Mouse (Mus musculus) embryo, embryonic 9.5 days (tissue): ENCODE results near the gene Eif2ak3.

Source experiments
- DNase-seq: peaks from one replicate; pipeline ENCODE4 v3.0.0-alpha.2; 2017; ENCODE audit errors: extremely low spot score

Gene Eif2ak3

DNA sequence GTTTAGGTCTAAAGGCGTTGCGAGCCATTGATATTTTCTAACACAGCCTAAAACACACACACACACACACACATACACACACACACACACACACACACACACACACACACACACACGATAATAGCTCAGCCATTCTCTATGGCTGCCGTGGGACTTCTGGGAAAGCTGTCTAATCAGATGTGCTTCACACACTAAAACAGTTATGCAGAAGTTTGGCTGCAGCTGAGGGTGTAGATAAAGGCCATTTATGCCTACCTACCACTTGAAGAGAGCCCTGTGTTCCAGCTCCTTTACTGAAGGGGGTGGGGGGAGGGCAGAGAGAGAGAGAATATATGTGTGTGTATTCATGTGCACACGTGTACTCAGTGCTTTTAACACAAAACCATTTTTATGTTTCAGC is 59.4 kb downstream of the Eif2ak3 start:
- no peak for DNase-seq

DNA sequence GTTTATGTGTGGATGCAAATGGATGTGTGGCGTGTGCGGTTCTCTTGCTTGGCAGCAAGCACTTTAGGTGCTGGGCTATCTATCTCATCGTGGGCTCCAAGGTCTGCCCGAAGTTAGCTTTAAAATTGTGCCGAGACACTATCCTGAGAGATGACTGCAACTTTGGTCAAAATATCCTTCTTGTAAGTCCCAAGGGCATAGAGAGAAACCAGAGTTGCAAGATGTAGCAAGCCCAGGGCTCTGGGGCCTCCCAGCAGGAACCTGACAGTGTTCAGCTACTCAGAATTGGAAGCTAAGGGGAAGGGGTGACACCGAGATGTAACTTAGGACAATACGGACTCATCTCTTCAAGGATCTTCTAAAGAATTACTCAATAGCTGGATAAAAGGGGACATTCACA is 65.3 kb downstream of the Eif2ak3 start:
- no peak for DNase-seq

DNA sequence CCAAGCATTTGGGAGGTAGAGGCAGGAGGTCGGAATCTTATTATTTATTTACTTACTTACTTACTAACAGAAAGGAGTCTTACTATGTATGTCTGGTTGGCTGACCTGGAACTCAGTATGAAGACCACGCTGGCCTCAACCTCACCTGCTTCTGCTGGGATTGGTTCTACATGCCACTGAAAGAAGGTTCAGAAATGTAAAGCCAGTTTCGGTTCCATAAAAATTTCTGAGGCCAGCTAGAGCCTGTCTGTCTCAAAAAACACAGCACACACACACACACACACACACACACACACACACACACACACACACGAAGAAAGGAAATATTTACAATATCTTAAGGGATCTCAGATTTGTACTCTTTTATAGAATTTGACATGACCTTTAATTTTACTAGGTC is 66.0 kb downstream of the Eif2ak3 start:
- DNase-seq: no peak

DNA sequence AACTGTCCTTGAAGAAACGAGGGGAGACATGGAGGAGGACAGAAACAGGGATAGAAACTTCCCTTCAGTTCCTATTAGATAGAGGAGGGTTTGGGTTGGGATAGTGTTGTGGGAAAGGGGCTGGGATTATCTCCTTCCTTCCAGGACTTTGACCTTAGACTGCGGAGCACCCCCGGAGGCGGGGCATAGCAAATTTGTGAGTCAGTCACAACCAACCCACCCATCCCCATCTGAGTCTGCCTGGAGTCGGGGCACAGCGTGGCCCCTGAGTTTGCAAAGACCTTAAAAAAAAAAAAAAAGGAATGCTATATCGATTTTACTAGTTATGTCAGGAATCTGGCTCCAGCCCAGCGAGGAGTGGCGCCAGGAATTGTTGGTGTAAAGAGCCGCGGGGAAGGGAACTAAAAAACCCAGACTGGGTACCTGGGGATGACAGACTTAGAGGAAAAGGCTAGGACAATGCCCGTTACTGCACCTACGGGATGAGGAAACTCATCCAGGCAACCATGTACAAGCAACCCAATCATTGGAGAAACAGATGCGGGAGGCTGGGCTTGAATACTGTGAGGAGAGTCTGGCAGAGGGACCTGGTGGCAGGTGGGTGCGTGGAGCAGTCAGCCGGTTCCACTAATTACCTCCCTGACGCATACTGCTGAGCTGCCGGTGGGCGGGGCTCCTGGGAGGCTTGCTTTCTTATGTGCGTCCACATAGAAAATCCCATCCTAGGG is 67.5 kb downstream of the Eif2ak3 start:
- peak; percentile 7 for DNase-seq

DNA sequence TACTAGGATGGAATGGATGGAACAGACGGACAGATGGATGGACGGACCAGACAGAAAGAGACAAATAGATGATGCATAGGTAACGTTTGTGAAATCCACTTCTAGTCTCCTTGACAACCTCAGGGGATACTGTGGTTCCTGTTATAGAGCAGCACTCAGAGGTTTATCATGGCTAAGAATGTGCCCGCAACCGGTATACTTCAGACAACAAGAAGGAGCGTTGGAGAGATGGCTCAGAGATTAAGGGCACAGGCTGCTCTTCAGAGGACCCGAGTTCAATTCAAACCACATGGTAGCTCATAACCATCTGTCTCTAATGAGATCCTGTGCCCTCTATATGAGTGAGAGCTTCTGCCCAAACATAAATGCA is 68.1 kb downstream of the Eif2ak3 start:
- no peak for DNase-seq

DNA sequence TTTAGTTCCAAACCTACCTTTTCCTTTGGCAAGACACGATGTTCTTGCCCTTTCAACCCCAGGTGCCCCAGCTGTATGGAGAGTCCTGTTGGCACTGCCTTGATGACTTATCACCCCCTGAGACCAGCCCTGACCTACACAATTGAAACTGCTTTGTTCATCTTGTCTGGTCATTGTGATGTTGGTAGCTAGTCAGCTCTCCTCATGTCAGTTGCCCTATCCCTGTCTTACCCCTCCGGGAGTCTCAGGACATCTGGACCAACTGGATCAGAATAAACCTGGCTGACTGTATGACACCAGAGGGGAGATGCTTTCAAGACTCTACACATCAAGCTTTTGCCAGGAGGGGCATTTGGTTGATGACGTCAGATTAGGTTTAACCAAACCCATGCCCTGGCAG is 74.5 kb downstream of the Eif2ak3 start, which contains the start of gene Tex37:
TSS of gene Tex37 (minus strand) at position 101 of the 400 bp plus-strand sequence.
- DNase-seq: no peak

DNA sequence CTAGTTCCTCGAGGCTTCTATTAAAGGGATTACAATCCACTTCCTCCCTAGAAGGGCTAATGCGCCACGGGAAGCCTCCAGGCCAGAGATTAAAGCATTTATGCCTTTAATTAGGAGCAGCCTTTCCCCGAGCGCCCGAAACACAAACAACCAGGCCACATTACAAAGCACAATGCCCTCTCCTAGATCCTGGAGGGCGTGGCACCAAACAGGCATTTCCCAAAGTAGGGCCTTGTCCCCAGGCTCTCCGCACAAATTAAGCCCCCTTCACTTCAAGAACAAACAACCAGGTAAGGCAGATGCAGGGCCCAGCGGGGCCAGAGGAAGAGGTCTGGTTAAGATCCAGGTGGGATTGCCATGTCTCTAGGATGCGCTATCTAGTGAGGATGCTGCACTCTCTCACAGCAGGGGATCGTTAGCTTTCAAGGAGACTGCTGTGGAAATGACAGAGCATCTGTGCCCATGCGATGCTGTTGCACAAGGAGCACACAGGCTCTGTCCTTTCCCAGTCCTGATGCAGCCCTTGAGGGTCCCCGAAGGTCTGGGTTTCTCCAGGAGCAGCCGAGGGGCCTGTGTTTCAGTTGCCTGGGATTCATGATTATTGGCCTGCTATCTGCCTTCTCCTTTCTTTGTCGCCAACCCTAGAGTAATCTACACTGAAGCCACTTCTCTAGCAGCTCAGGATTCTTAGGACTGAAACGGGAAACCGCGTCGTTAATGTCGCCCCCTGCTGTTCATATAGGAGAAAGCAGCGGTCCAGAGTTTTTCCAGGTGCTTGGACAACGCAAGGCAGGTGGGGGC is 77.2 kb downstream of the Eif2ak3 start:
- DNase-seq: peak; percentile 72

DNA sequence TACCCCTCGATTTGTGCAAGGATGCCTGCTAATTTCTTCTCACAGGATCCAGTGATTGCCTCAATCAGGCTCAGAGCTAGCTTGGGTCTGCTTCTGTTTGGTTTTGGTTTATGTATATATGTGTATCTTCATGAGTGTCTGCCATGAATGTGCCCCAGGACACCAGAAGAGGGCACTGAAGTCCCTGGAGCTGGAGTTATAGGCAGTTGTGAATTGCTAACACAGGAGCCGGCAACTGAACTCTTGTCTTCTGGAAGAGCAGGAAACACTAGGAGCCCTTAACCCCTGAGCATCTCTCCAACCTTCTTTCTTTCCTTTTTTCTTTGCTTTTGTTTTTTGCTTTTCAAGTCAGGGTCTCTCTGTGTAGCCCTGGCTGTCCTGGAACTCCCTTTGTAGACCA is 87.5 kb downstream of the Eif2ak3 start:
- no peak for DNase-seq

DNA sequence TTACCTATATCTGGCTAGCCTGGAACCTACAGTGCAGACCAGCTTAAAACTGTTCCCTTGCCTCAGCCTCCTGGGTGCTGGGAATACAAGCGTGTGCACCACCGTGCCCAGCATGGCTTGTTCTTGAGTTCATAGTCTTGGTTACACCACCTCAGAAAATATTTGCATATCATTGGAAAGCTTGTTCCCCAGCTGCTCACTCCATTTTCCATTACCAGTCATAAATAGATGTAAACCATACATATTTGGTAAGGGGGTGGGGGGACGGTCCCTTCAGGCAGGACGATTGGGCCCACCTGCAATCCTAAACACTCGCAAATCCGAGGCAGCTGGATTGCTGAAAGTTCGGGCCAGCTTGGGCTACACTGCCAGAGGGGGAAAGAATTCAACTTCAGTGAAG is 109.0 kb downstream of the Eif2ak3 start:
- DNase-seq: no peak

DNA sequence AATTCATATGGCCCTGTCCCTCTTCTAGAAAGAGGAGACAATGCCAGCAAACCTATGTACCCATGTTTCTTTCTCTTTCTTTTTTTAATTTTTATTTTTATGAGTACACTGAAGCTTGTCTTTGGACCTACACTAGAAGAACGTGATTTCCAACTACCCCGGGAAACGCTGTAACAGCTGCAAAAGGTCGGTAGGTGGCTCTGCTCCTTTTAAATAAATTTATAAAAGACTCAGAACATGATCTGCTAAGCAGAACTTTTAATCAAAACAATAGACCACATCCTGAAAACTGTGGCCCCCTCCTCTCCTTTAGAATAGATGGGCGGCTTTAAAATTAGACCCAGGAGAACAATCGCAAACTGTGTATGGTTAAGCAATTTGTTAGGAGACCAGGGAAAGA is 109.7 kb downstream of the Eif2ak3 start:
- DNase-seq: no peak
